Mouse (Mus musculus): ENCODE data around the gene Coa6. TPM values are rescaled to one million over a fixed set of nuclear protein-coding genes. Genes with fewer than 3 reads are reported as not detected.
A peak's percentile ranks its signal among the peaks of the same experiment; 100 is the strongest.
"Not testable (repeated sequence)": the region's sequence is repeated elsewhere in the genome, so short reads cannot be mapped to it uniquely, and the experiment has no call there.

The Coa6 gene
- polyA plus RNA-seq, 1 experiment from 2014 or later: 55.9 TPM

DNA sequence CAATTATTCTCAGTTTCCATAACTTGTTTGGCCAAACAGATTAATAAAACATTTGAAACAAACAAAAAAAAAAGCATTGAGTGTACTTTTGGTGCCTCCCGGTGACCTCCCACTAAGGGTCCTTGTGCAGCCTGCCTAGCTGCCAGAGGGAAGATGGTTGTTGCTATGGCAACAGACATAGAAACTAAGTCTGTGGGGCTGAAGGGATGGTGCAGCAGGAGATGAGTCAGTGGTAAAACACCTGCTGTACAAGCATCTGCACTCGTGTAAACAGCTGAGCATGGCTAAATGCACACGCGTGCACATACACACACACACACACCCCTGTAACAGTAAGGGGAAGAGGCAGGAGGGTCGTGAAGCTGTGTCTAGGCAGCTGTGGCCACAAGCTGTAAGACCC, 26.4 kb upstream of the Coa6 start:
- H3K27ac ChIP-seq (ENCODE audit: low read depth, low read length): no peak overlapping the region
- WGBS: 33% methylated on average over 5 of the region's 5 CpGs
- H3K9ac ChIP-seq (ENCODE audit: low read depth, low read length): no peak overlapping the region
- H3K27me3 ChIP-seq (replicated peaks; ENCODE audit: control insufficient read depth, insufficient read depth, low read length): no peaks in the 10 kb centered on the region
- peaks cover 7% of the 10 kb centered on the region; the same call in 1 of the 2 replicates for H3K4me1 ChIP-seq (ENCODE audit: control insufficient read depth, insufficient read depth, low read depth, low read length)
- no peaks in the 10 kb centered on the region for H3K36me3 ChIP-seq (ENCODE audit: control insufficient read depth, insufficient read depth, low read length)
- H3K9me3 ChIP-seq (ENCODE audit: control insufficient read depth, low read length): no peaks in the 10 kb centered on the region
- no peak overlapping the region for H3K4me3 ChIP-seq (ENCODE audit: low read length)
- ATAC-seq: no peak; the same call in 1 of the 2 replicates
- H3K4me2 ChIP-seq (ENCODE audit: low read length): no peak overlapping the region

DNA sequence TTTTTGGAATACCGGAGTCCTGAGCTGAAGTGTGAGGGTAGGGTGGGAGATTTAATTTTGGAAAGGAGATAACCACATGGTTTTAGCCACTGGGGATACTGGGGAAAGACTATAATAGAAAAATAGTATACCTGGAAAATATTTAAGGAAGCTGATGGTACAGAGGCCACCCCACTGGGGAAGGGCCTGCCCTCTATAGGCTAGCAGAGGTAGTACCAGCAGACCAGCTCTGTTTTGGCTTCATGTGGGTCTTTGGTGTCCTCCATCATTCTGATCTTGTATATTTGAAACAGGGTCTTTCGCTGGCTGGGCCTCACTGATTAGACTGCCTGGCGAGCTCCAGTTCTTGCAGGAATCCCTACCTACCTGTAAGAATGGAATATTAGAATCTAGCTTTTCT, 24.0 kb upstream of the Coa6 start:
- H3K36me3 ChIP-seq (ENCODE audit: control insufficient read depth, insufficient read depth, low read length): no peaks in the 10 kb centered on the region
- no peaks in the 10 kb centered on the region for H3K27me3 ChIP-seq (replicated peaks; ENCODE audit: control insufficient read depth, insufficient read depth, low read length)
- no peak overlapping the region for H3K27ac ChIP-seq (ENCODE audit: low read depth, low read length)
- no peak for ATAC-seq
- H3K9ac ChIP-seq (ENCODE audit: low read depth, low read length): no peak overlapping the region
- H3K4me3 ChIP-seq (ENCODE audit: low read length): no peak overlapping the region
- H3K4me1 ChIP-seq (ENCODE audit: control insufficient read depth, insufficient read depth, low read depth, low read length): peaks cover 2% of the 10 kb centered on the region; the same call in 1 of the 2 replicates
- H3K4me2 ChIP-seq (ENCODE audit: low read length): no peak overlapping the region
- no peaks in the 10 kb centered on the region for H3K9me3 ChIP-seq (ENCODE audit: control insufficient read depth, low read length)
- 83% methylated on average over 3 of the region's 3 CpGs for WGBS

- not testable (repeated sequence) for H3K27me3 ChIP-seq (replicated peaks; ENCODE audit: control insufficient read depth, insufficient read depth, low read length); H3K27ac ChIP-seq (ENCODE audit: low read depth, low read length); H3K4me1 ChIP-seq (ENCODE audit: control insufficient read depth, insufficient read depth, low read depth, low read length); H3K36me3 ChIP-seq (ENCODE audit: control insufficient read depth, insufficient read depth, low read length); H3K9ac ChIP-seq (ENCODE audit: low read depth, low read length); H3K4me3 ChIP-seq (ENCODE audit: low read length); H3K4me2 ChIP-seq (ENCODE audit: low read length); H3K9me3 ChIP-seq (ENCODE audit: control insufficient read depth, low read length); ATAC-seq
These were observed 17.8 kb upstream of the Coa6 start for GRCm38 (mm10) chr8:126404550-126404949.

DNA sequence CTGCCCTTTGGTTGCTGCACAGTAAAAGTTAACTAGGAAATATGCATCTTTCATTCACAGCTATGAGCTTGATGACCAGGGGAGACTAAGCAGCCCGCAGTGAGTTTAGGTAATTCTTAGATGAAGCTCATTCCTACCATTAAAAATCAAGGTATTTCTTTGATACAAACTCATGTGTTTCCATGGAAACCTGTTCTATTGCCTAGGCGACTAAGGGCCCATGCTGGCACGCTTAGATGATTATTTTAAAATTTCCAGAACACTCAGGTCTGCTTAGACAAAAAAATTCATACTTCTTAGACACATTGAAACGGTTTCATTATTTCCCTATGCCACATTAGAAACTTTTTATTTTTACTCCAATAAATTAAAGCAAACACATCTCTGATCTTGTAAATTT, 17.3 kb upstream of the Coa6 start:
- ATAC-seq: no peak
- 64% methylated on average over 4 of the region's 4 CpGs for WGBS
- no peak overlapping the region for H3K27ac ChIP-seq (ENCODE audit: low read depth, low read length)
- no peak overlapping the region for H3K4me3 ChIP-seq (ENCODE audit: low read length)
- no peaks in the 10 kb centered on the region for H3K27me3 ChIP-seq (replicated peaks; ENCODE audit: control insufficient read depth, insufficient read depth, low read length)
- H3K9ac ChIP-seq (ENCODE audit: low read depth, low read length): no peak overlapping the region
- no peaks in the 10 kb centered on the region for H3K9me3 ChIP-seq (ENCODE audit: control insufficient read depth, low read length)
- H3K4me1 ChIP-seq (ENCODE audit: control insufficient read depth, insufficient read depth, low read depth, low read length): no peaks in the 10 kb centered on the region
- no peaks in the 10 kb centered on the region for H3K36me3 ChIP-seq (ENCODE audit: control insufficient read depth, insufficient read depth, low read length)
- H3K4me2 ChIP-seq (ENCODE audit: low read length): no peak overlapping the region

GRCm38 (mm10) chr8:126420834-126421233, 1.5 kb upstream of the Coa6 start:
- H3K4me1 ChIP-seq (ENCODE audit: control insufficient read depth, insufficient read depth, low read depth, low read length): peaks cover 11% of the 10 kb centered on the region
- H3K4me3 ChIP-seq (ENCODE audit: low read length): no peak overlapping the region
- H3K36me3 ChIP-seq (ENCODE audit: control insufficient read depth, insufficient read depth, low read length): peaks cover 3% of the 10 kb centered on the region; the same call in 1 of the 2 replicates
- no peaks in the 10 kb centered on the region for H3K9me3 ChIP-seq (ENCODE audit: control insufficient read depth, low read length)
- no peak overlapping the region for H3K9ac ChIP-seq (ENCODE audit: low read depth, low read length)
- ATAC-seq: no peak
- H3K4me2 ChIP-seq (ENCODE audit: low read length): no peak overlapping the region
- no peak overlapping the region for H3K27ac ChIP-seq (ENCODE audit: low read depth, low read length)
- H3K27me3 ChIP-seq (replicated peaks; ENCODE audit: control insufficient read depth, insufficient read depth, low read length): no peaks in the 10 kb centered on the region
- 85% methylated on average over 3 of the region's 3 CpGs for WGBS

GRCm38 (mm10) chr8:126422920-126423300, 595 bp downstream of the Coa6 start:
- H3K36me3 ChIP-seq (ENCODE audit: control insufficient read depth, insufficient read depth, low read length): peaks cover 19% of the 10 kb centered on the region
- 5% methylated on average over 9 of the region's 9 CpGs for WGBS
- peak overlapping the region; percentile 53 for H3K4me2 ChIP-seq (ENCODE audit: low read length)
- peak overlapping the region; percentile 90 for H3K27ac ChIP-seq (ENCODE audit: low read depth, low read length)
- H3K9ac ChIP-seq (ENCODE audit: low read depth, low read length): peak overlapping the region; percentile 92
- H3K27me3 ChIP-seq (replicated peaks; ENCODE audit: control insufficient read depth, insufficient read depth, low read length): no peaks in the 10 kb centered on the region
- peaks cover 11% of the 10 kb centered on the region for H3K4me1 ChIP-seq (ENCODE audit: control insufficient read depth, insufficient read depth, low read depth, low read length)
- no peaks in the 10 kb centered on the region for H3K9me3 ChIP-seq (ENCODE audit: control insufficient read depth, low read length)
- peak overlapping the region; percentile 88 for H3K4me3 ChIP-seq (ENCODE audit: low read length)
- ATAC-seq: peak; percentile 69

DNA sequence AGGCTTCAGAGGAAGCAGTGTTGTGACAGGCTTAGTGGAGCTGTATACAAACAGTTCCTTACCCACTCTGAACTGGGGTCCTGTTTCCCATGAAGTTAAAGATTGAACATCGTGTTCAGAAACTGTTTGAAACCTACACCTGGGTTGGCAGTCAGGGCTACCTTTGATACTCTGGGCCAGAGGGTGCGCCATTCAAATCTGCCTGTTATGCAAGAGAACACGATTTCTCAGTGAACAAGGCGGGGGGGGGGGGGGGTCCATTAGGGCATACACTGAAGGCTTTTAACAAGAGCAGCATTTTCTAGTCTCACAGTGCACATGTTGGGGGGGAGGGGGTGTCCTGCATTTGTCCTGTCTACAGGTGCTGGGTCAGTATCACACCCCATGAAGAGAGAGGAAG, 1.8 kb downstream of the Coa6 start:
- 88% methylated on average over 4 of the region's 4 CpGs for WGBS
- no peak overlapping the region for H3K9ac ChIP-seq (ENCODE audit: low read depth, low read length)
- H3K9me3 ChIP-seq (ENCODE audit: control insufficient read depth, low read length): no peaks in the 10 kb centered on the region
- no peak overlapping the region for H3K27ac ChIP-seq (ENCODE audit: low read depth, low read length)
- no peak overlapping the region for H3K4me2 ChIP-seq (ENCODE audit: low read length)
- H3K4me3 ChIP-seq (ENCODE audit: low read length): no peak overlapping the region
- peaks cover 25% of the 10 kb centered on the region for H3K36me3 ChIP-seq (ENCODE audit: control insufficient read depth, insufficient read depth, low read length)
- ATAC-seq: no peak
- no peaks in the 10 kb centered on the region for H3K27me3 ChIP-seq (replicated peaks; ENCODE audit: control insufficient read depth, insufficient read depth, low read length)
- peaks cover 11% of the 10 kb centered on the region for H3K4me1 ChIP-seq (ENCODE audit: control insufficient read depth, insufficient read depth, low read depth, low read length)

GRCm38 (mm10) chr8:126424946-126425345, 2.6 kb downstream of the Coa6 start:
- ATAC-seq: no peak
- Histone ChIP-seq H3K4me3 (ENCODE audit: low read length) (no peak overlapping the region), H3K27me3 (replicated peaks; ENCODE audit: control insufficient read depth, insufficient read depth, low read length) (no peaks in the 10 kb centered on the region), H3K9me3 (ENCODE audit: control insufficient read depth, low read length) (no peaks in the 10 kb centered on the region), H3K4me1 (ENCODE audit: control insufficient read depth, insufficient read depth, low read depth, low read length) (peaks cover 11% of the 10 kb centered on the region), H3K27ac (ENCODE audit: low read depth, low read length) (no peak overlapping the region), H3K9ac (ENCODE audit: low read depth, low read length) (no peak overlapping the region), H3K36me3 (ENCODE audit: control insufficient read depth, insufficient read depth, low read length) (peaks cover 25% of the 10 kb centered on the region), H3K4me2 (ENCODE audit: low read length) (no peak overlapping the region)
- WGBS: 82% methylated on average over 1 of the region's 1 CpGs

- no peak overlapping the region for H3K4me3 ChIP-seq (ENCODE audit: low read length)
- H3K4me1 ChIP-seq (ENCODE audit: control insufficient read depth, insufficient read depth, low read depth, low read length): no peaks in the 10 kb centered on the region
- ATAC-seq: no peak
- no peak overlapping the region for H3K27ac ChIP-seq (ENCODE audit: low read depth, low read length)
- no peak overlapping the region for H3K9ac ChIP-seq (ENCODE audit: low read depth, low read length)
- no peaks in the 10 kb centered on the region for H3K27me3 ChIP-seq (replicated peaks; ENCODE audit: control insufficient read depth, insufficient read depth, low read length)
- no peaks in the 10 kb centered on the region for H3K9me3 ChIP-seq (ENCODE audit: control insufficient read depth, low read length)
- peaks cover 32% of the 10 kb centered on the region for H3K36me3 ChIP-seq (ENCODE audit: control insufficient read depth, insufficient read depth, low read length)
- no peak overlapping the region for H3K4me2 ChIP-seq (ENCODE audit: low read length)
- 94% methylated on average over 5 of the region's 5 CpGs for WGBS
These were observed 7.3 kb downstream of the Coa6 start for GRCm38 (mm10) chr8:126429635-126430034.

GRCm38 (mm10) chr8:126433827-126434226, 11.5 kb downstream of the Coa6 start:
- Histone ChIP-seq H3K9ac (ENCODE audit: low read depth, low read length) (no peak overlapping the region), H3K27me3 (replicated peaks; ENCODE audit: control insufficient read depth, insufficient read depth, low read length) (no peaks in the 10 kb centered on the region), H3K4me3 (ENCODE audit: low read length) (no peak overlapping the region), H3K9me3 (ENCODE audit: control insufficient read depth, low read length) (no peaks in the 10 kb centered on the region), H3K4me2 (ENCODE audit: low read length) (no peak overlapping the region), H3K36me3 (ENCODE audit: control insufficient read depth, insufficient read depth, low read length) (peaks cover 25% of the 10 kb centered on the region), H3K27ac (ENCODE audit: low read depth, low read length) (no peak overlapping the region), H3K4me1 (ENCODE audit: control insufficient read depth, insufficient read depth, low read depth, low read length) (no peaks in the 10 kb centered on the region)
- ATAC-seq: no peak
- 88% methylated on average over 7 of the region's 7 CpGs for WGBS

Measured in hindbrain, embryonic 16.5 days (tissue).